8 mouse cellular contexts compared by ENCODE assay signal in genomic region chr2:155098720-155099380, GRCm38 (mm10). TPM values are rescaled to one million over a fixed set of nuclear protein-coding genes. Genes with fewer than 3 reads are reported as not detected.
DNase-seq lines count a peak whose midpoint lies in the region; TF ChIP-seq lines count a peak whose summit lies in the region.
"Had no signal": no experiment of that assay in that cellular context is flagged by ENCODE, and none has a peak within 500 bp of the region (broad histone marks: within the 10 kb centered on the region; RNA-seq: fewer than 3 reads in every experiment).

No protein-coding gene starts in this region.

- H3K4me1 ChIP-seq in kidney, adult 2 months (ENCODE audit: control insufficient read depth, insufficient read depth, low read length): peaks cover 8% of the 10 kb centered on the region; the same call in 1 of the 2 replicates
- H3K4me1 ChIP-seq in E14TG2a.4 (replicated peaks; ENCODE audit: low read depth, low read length): peaks cover 35% of the 10 kb centered on the region

- H3K9me3 ChIP-seq in E14TG2a.4 (ENCODE audit: low read length): peaks cover 13% of the 10 kb centered on the region

- TF ChIP-seq CTCF in kidney, adult 2 months (conservative IDR thresholded peaks at IDR 0.05; ENCODE audit: insufficient read depth, insufficient read length, low read depth, low read length): 0 out of 2 replicates have a peak, but pooled peaks have one; percentile 10
- TF ChIP-seq CTCF in E14TG2a.4 (conservative IDR thresholded peaks at IDR 0.05; ENCODE audit: low read length): peak; percentile 25; the same call in 1 of the 2 replicates

- peak overlapping the region; percentile 39 for H3K27ac ChIP-seq in kidney, adult 2 months (ENCODE audit: insufficient read depth, low read depth, low read length)

- 73% methylated on average over 9 of the region's 9 CpGs for WGBS in kidney, adult 2 months

- TF ChIP-seq POLR2A in kidney, adult 2 months (IDR thresholded peaks at IDR 0.05; ENCODE audit: low read depth, low read length): no peak

- DNase-seq in kidney, adult 2 months: peak; percentile 83
- DNase-seq in kidney, postnatal 4 days: no peak
- DNase-seq in A20 (ENCODE audit: low read depth, low spot score): peak; percentile 43
- peak; percentile 32 for DNase-seq in induced T-regulatory cell, adult 2 months (ENCODE audit: low read depth)
- DNase-seq in gastrocnemius, adult 18-20 months (ENCODE audit: low spot score): no peak
- no peak for DNase-seq in spleen, postnatal 14 days (ENCODE audit: low spot score in 2 of 2)

- no peaks in the 10 kb centered on the region for H3K27me3 ChIP-seq in kidney, adult 2 months (replicated peaks; ENCODE audit: control insufficient read depth, insufficient read depth, low read length)
- no peaks in the 10 kb centered on the region for H3K27me3 ChIP-seq in E14TG2a.4 (ENCODE audit: insufficient read depth, low read length)

- H3K36me3 ChIP-seq in kidney, adult 2 months (ENCODE audit: control insufficient read depth, insufficient read depth, low read length): no peaks in the 10 kb centered on the region
- H3K36me3 ChIP-seq in E14TG2a.4 (ENCODE audit: insufficient read depth, low read length): no peaks in the 10 kb centered on the region

- no peak overlapping the region for H3K4me3 ChIP-seq in kidney, adult 2 months (ENCODE audit: insufficient read depth, low read depth, low read length)
- H3K4me3 ChIP-seq in E14TG2a.4 (replicated peaks; ENCODE audit: low read length): no peak overlapping the region
- H3K4me3 ChIP-seq: erythroblast, embryonic 14.5 days had no signal

RNA-seq across cellular contexts. Expression of gene Ahcy, which starts 24.6 kb away (rescaled TPM):
- 250 and 263 TPM in 2 replicates for polyA plus RNA-seq in kidney, adult 2 months (2012; rRNA removed)
- 10 to 100 TPM; 14.4 to 15.8 TPM for total RNA-seq in gastrocnemius, adult 18-20 months (2021)

RNA-seq across cellular contexts. Expression of gene Itch, which starts 34.5 kb away (rescaled TPM):
- polyA plus RNA-seq in kidney, adult 2 months (2012; rRNA removed): 15.0 and 17.6 TPM in 2 replicates
- total RNA-seq in gastrocnemius, adult 18-20 months (2021): 10 to 100 TPM; 18.4 to 18.6 TPM

Comparison
In these comparisons a context has a peak if more than half of its experiments do, and no peak if none do; other contexts are left out.
1. DNase-seq: peak in kidney, adult 2 months (single experiment), A20 (single experiment) and induced T-regulatory cell, adult 2 months (single experiment); none in kidney, postnatal 4 days (0 of 2), gastrocnemius, adult 18-20 months (single experiment) and spleen, postnatal 14 days (0 of 2).